ENCODE assay signal across 10 mouse cellular contexts in the genomic region with DNA sequence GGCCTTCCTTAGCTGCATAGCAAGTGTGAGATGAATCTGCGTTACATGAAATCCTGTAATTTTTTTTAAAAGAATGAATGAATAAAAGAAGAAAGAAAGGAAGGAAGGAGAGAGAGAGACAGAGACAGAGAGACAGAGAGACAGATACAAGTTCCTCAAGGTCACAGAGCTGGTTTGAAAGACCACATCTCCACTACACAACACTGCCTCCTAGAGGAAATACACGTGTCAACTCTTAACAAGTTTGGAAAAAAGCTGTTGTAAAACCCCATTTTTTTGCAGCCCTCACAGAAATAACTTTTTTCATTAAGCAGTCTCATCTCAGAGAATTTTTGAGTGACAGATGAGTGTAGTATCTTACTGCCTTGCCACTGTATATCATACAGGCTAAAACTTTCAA. TPM values are rescaled to one million over a fixed set of nuclear protein-coding genes. Genes with fewer than 3 reads are reported as not detected.
DNase-seq lines count a peak whose midpoint lies in the region; ATAC-seq and TF ChIP-seq lines count a peak whose summit lies in the region.
"Had no signal": no experiment of that assay in that cellular context is flagged by ENCODE, and none has a peak within 500 bp of the region (broad histone marks: within the 10 kb centered on the region; RNA-seq: fewer than 3 reads in every experiment).

No protein-coding gene starts in this region.

- no peaks in the 10 kb centered on the region for H3K4me1 ChIP-seq in liver, postnatal 0 days (ENCODE audit: insufficient read depth)
- H3K4me1 ChIP-seq in liver, embryonic 12.5 days: no peaks in the 10 kb centered on the region
- H3K4me1 ChIP-seq in ES-E14 (ENCODE audit: control insufficient read depth in 2 of 2, insufficient read depth in 2 of 2, low read length in 2 of 2, poor library complexity in 1 of 2): peaks cover 0 to 5% of the 10 kb centered on the region in 2 experiments
- no peaks in the 10 kb centered on the region for H3K4me1 ChIP-seq in midbrain, embryonic 15.5 days
- H3K4me1 ChIP-seq: limb, embryonic 12.5 days had no signal

- H3K4me3 ChIP-seq in liver, postnatal 0 days (ENCODE audit: low read depth, low read length): no peak overlapping the region
- H3K4me3 ChIP-seq in liver, embryonic 12.5 days: no peak overlapping the region
- no peak overlapping the region for H3K4me3 ChIP-seq in ES-E14 (ENCODE audit: insufficient read depth in 1 of 2, low read depth in 1 of 2, low read length in 2 of 2, poor library complexity in 1 of 2, severe bottlenecking in 1 of 2)
- no peak overlapping the region for H3K4me3 ChIP-seq in midbrain, embryonic 15.5 days
- H3K4me3 ChIP-seq: limb, embryonic 12.5 days had no signal

- no peak overlapping the region for H3K27ac ChIP-seq in liver, postnatal 0 days (ENCODE audit: low read depth)
- no peak overlapping the region for H3K27ac ChIP-seq in liver, embryonic 12.5 days
- H3K27ac ChIP-seq in ES-E14 (ENCODE audit: insufficient read depth, low read depth, low read length, poor library complexity, severe bottlenecking): no peak overlapping the region
- H3K27ac ChIP-seq in midbrain, embryonic 15.5 days: no peak overlapping the region
- H3K27ac ChIP-seq: limb, embryonic 12.5 days had no signal

- TF ChIP-seq CTCF in liver, postnatal 0 days (IDR thresholded peaks at IDR 0.05; ENCODE audit: low read depth): peak; percentile 80

- WGBS in liver, postnatal 0 days (ENCODE audit: insufficient replicate concordance): 29% methylated on average over 2 of the region's 2 CpGs
- 18% methylated on average over 2 of the region's 2 CpGs for WGBS in liver, embryonic 12.5 days (ENCODE audit: insufficient replicate concordance)
- 30% methylated on average over 2 of the region's 2 CpGs for WGBS in midbrain, embryonic 15.5 days

- TF ChIP-seq EP300 in liver, postnatal 0 days (IDR thresholded peaks at IDR 0.05; ENCODE audit: low read depth): no peak

- peak; percentile 45 to 62 for DNase-seq in heart, adult 18-20 months
- no peak for DNase-seq in heart, adult 11 months
- peak; percentile 11 for DNase-seq in liver, postnatal 0 days
- no peak for DNase-seq in ES-E14 (ENCODE audit: low read depth, low spot score)
- DNase-seq in embryo, embryonic 9.5 days (ENCODE audit: extremely low spot score): peak; percentile 45
- peak; percentile 74 for DNase-seq in splenic B cell, adult 2 months (ENCODE audit: low read depth, low spot score)

- H3K36me3 ChIP-seq in liver, postnatal 0 days (replicated peaks; ENCODE audit: insufficient read depth, low read length): no peaks in the 10 kb centered on the region
- H3K36me3 ChIP-seq in liver, embryonic 12.5 days: no peaks in the 10 kb centered on the region
- no peaks in the 10 kb centered on the region for H3K36me3 ChIP-seq in ES-E14 (ENCODE audit: control insufficient read depth, insufficient read depth, low read length, poor library complexity, severe bottlenecking)
- no peaks in the 10 kb centered on the region for H3K36me3 ChIP-seq in splenic B cell, adult 2 months (ENCODE audit: control insufficient read depth, insufficient read depth, low read length, poor library complexity, severe bottlenecking)
- no peaks in the 10 kb centered on the region for H3K36me3 ChIP-seq in midbrain, embryonic 15.5 days (replicated peaks)
- H3K36me3 ChIP-seq: limb, embryonic 12.5 days had no signal

- no peaks in the 10 kb centered on the region for H3K9me3 ChIP-seq in liver, postnatal 0 days (ENCODE audit: low read length)
- H3K9me3 ChIP-seq in liver, embryonic 12.5 days (replicated peaks): no peaks in the 10 kb centered on the region
- H3K9me3 ChIP-seq in ES-E14 (ENCODE audit: control insufficient read depth, insufficient read depth, low read depth, low read length): no peaks in the 10 kb centered on the region
- H3K9me3 ChIP-seq in midbrain, embryonic 15.5 days: no peaks in the 10 kb centered on the region
- H3K9me3 ChIP-seq: limb, embryonic 12.5 days had no signal

- ATAC-seq in liver, postnatal 0 days: no peak; the same call in 1 of the 2 replicates
- no peak for ATAC-seq in liver, embryonic 12.5 days
- ATAC-seq in midbrain, embryonic 15.5 days (replicated peaks): no peak

- no peak overlapping the region for H3K9ac ChIP-seq in liver, postnatal 0 days (replicated peaks)
- no peak overlapping the region for H3K9ac ChIP-seq in liver, embryonic 12.5 days
- H3K9ac ChIP-seq in ES-E14 (ENCODE audit: insufficient read depth, low read depth, low read length, poor library complexity, severe bottlenecking): no peak overlapping the region
- H3K9ac ChIP-seq in midbrain, embryonic 15.5 days: no peak overlapping the region
- H3K9ac ChIP-seq: limb, embryonic 12.5 days had no signal

- no peak overlapping the region for H3K4me2 ChIP-seq in liver, postnatal 0 days (ENCODE audit: low read depth, low read length)
- H3K4me2 ChIP-seq in liver, embryonic 12.5 days: no peak overlapping the region
- no peak overlapping the region for H3K4me2 ChIP-seq in midbrain, embryonic 15.5 days
- H3K4me2 ChIP-seq: limb, embryonic 12.5 days had no signal

- no peaks in the 10 kb centered on the region for H3K27me3 ChIP-seq in liver, postnatal 0 days (ENCODE audit: insufficient read depth, low read length)
- H3K27me3 ChIP-seq in liver, embryonic 12.5 days (replicated peaks): no peaks in the 10 kb centered on the region
- no peaks in the 10 kb centered on the region for H3K27me3 ChIP-seq in splenic B cell, adult 2 months (ENCODE audit: control insufficient read depth, insufficient read depth, low read length, poor library complexity, severe bottlenecking)
- no peaks in the 10 kb centered on the region for H3K27me3 ChIP-seq in midbrain, embryonic 15.5 days (replicated peaks)
- H3K27me3 ChIP-seq: limb, embryonic 12.5 days had no signal

- in situ Hi-C loops in ES-E14 (cut with MboI; ENCODE audit: low sequenced_read_pairs in 2 of 2, unreplicated experiment in 2 of 2): loop anchor here in 1 of 2 experiments (10.0 kb wide), 1 partner anchor 303 kb away; no protein-coding TSS in a partner anchor

TF ChIP-seq in ES-E14, 5 proteins besides CTCF, POLR2A, EP300 and RAD21:
- TF ChIP-seq ZC3H11A (IDR thresholded peaks at IDR 0.05; ENCODE audit: borderline replicate concordance, low read depth, low read length): peak; percentile 91
- TF ChIP-seq MAFK (IDR thresholded peaks at IDR 0.05; ENCODE audit: insufficient read depth, low read depth, low read length): no peak
- 0 out of 2 replicates have a peak, but pooled peaks have one; percentile 26 for TF ChIP-seq ZNF384 (IDR thresholded peaks at IDR 0.05; ENCODE audit: low read depth, low read length)
- no peak for TF ChIP-seq HCFC1 (IDR thresholded peaks at IDR 0.05; ENCODE audit: borderline replicate concordance, insufficient read depth, low read length)
TF ChIP-seq in ES-E14: peak in this region for 2.

RNA-seq across cellular contexts. Expression of gene Gm33543, which starts 15.4 kb away (rescaled TPM):
- 1 to 10 TPM; 1.8 to 5.9 TPM for total RNA-seq in heart, adult 18-20 months (2021)
- polyA plus RNA-seq in liver, postnatal 0 days (2015; fragmentation: Nextera tagmentation; extraction: Ambion mirVana): 1.2 and 1.4 TPM in 2 replicates
- not detected in 2 replicates for polyA plus RNA-seq in liver, embryonic 12.5 days (2016; fragmentation: Nextera tagmentation; extraction: Ambion mirVana)
- total RNA-seq in ES-E14 (2012; rRNA removed): not detected in 2 replicates
- polyA plus RNA-seq in midbrain, embryonic 15.5 days (2015; fragmentation: Nextera tagmentation; extraction: Ambion mirVana): not detected in 2 replicates
- polyA plus RNA-seq: limb, embryonic 12.5 days; stomach, embryonic 16.5 days had no signal

Comparison
In these comparisons a context has a peak if more than half of its experiments do, and no peak if none do; other contexts are left out.
1. DNase-seq: peak in heart, adult 18-20 months (2 of 2), liver, postnatal 0 days (single experiment), embryo, embryonic 9.5 days (single experiment) and splenic B cell, adult 2 months (single experiment); none in heart, adult 11 months (single experiment) and ES-E14 (single experiment).